Mouse (Mus musculus) heart, embryonic 15.5 days (tissue): ENCODE measurements at regions not wholly inside any gene's neighbourhood (a gene's known extent, or its start where the extent isn't known, plus 50 kb on each side); places are given as distances from the start of the nearest gene placed in this dataset.

Experiments used
- ATAC-seq: fragments of 200-750 bp; cut with Nextera tagmentation; replicated peaks from 2 replicates; pipeline ENCODE4 v1.8.0; 2017; ENCODE audit warnings: low read depth, moderate TSS enrichment; ENCODE audit not compliant: insufficient number of reproducible peaks, insufficient read depth, low FRiP score
- H3K27ac ChIP-seq: fragments of 300-500 bp; sonication (generic); 2 replicates; pipeline ENCODE4 v1.5.1; 2015; ENCODE audit warnings: mild to moderate bottlenecking, inconsistent platforms
- H3K27me3 ChIP-seq: fragments of 300-500 bp; sonication (generic); 2 replicates; pipeline ENCODE4 v1.6.1; 2015; ENCODE audit warnings: inconsistent platforms
- H3K36me3 ChIP-seq: fragments of 300-500 bp; sonication (generic); 2 replicates; pipeline ENCODE4 v1.6.1; 2015; ENCODE audit warnings: mild to moderate bottlenecking, inconsistent platforms
- H3K4me1 ChIP-seq: fragments of 300-500 bp; sonication (generic); replicated peaks from 2 replicates; pipeline ENCODE4 v1.6.1; 2015; ENCODE audit warnings: inconsistent platforms
- H3K4me2 ChIP-seq: fragments of 300-500 bp; sonication (generic); 2 replicates; pipeline ENCODE4 v1.6.1; 2015; ENCODE audit warnings: inconsistent platforms, mild to moderate bottlenecking, moderate library complexity
- H3K4me3 ChIP-seq: fragments of 300-500 bp; sonication (generic); 2 replicates; pipeline ENCODE4 v1.5.1; 2015; ENCODE audit warnings: mild to moderate bottlenecking, inconsistent platforms
- H3K9ac ChIP-seq: fragments of 300-500 bp; sonication (generic); 2 replicates; pipeline ENCODE4 v1.6.1; 2015; ENCODE audit warnings: mild to moderate bottlenecking, inconsistent platforms
- H3K9me3 ChIP-seq: fragments of 300-500 bp; sonication (generic); replicated peaks from 2 replicates; pipeline ENCODE4 v1.6.1; 2016; ENCODE audit warnings: inconsistent platforms
- WGBS: fragments of 180-500 bp; shearing (Covaris S2); methylation state at CpG from one replicate; pipeline ENCODE4 v1.1.7; 2015; ENCODE audit warnings: mixed read lengths; 5-methylcytosine and 5-hydroxymethylcytosine counted together

- Histone ChIP-seq H3K9me3 (no peaks in the 10 kb centered on the region), H3K9ac (no peak overlapping the region), H3K4me2 (no peak overlapping the region), H3K27me3 (no peaks in the 10 kb centered on the region), H3K27ac (no peak overlapping the region), H3K36me3 (no peaks in the 10 kb centered on the region), H3K4me1 (peaks cover 45% of the 10 kb centered on the region), H3K4me3 (no peak overlapping the region)
- WGBS, result 83% methylated on average over 7 of the region's 7 CpGs
- no peak for ATAC-seq
Observed at GRCm38 (mm10) chr14:25375001-25375400, 84.0 kb upstream of the Zmiz1 start.

- ATAC-seq, result no peak
- Histone ChIP-seq H3K27ac (peak overlapping the region; percentile 99), H3K4me3 (peak overlapping the region; percentile 59; the same call in 1 of the 2 replicates), H3K9ac (no peak overlapping the region), H3K27me3 (no peaks in the 10 kb centered on the region), H3K4me2 (peak overlapping the region; percentile 81), H3K4me1 (peaks cover 32% of the 10 kb centered on the region), H3K36me3 (no peaks in the 10 kb centered on the region), H3K9me3 (no peaks in the 10 kb centered on the region)
- 25% methylated on average over 2 of the region's 2 CpGs for WGBS
Observed at GRCm38 (mm10) chr14:25377091-25377490, 81.9 kb upstream of the Zmiz1 start.

- 6% methylated on average over 8 of the region's 8 CpGs for WGBS
- H3K4me1 ChIP-seq, result peaks cover 31% of the 10 kb centered on the region
- H3K27ac ChIP-seq, result peak overlapping the region; percentile 99
Observed at GRCm38 (mm10) chr14:25377554-25377899, 81.5 kb upstream of the Zmiz1 start.

GRCm38 (mm10) chr14:25377900-25378716 lies 80.9 kb upstream of the Zmiz1 start:
- Histone ChIP-seq H3K36me3 (no peaks in the 10 kb centered on the region), H3K4me2 (peak overlapping the region; percentile 81), H3K4me3 (peak overlapping the region; percentile 59), H3K27ac (peak overlapping the region; percentile 99), H3K9me3 (no peaks in the 10 kb centered on the region), H3K27me3 (no peaks in the 10 kb centered on the region), H3K4me1 (peaks cover 35% of the 10 kb centered on the region), H3K9ac (peak overlapping the region; percentile 70)
- peak; percentile 91 for ATAC-seq
- WGBS, result under 1% methylated on average over 49 of the region's 54 CpGs

More at GRCm38 (mm10) chr14:25377554-25377899, 81.5 kb upstream of the Zmiz1 start:
- peak overlapping the region; percentile 70 for H3K9ac ChIP-seq
- no peaks in the 10 kb centered on the region for H3K27me3 ChIP-seq
- ATAC-seq, result peak; percentile 68
- H3K4me3 ChIP-seq, result peak overlapping the region; percentile 59
- H3K36me3 ChIP-seq, result no peaks in the 10 kb centered on the region
- no peaks in the 10 kb centered on the region for H3K9me3 ChIP-seq
- H3K4me2 ChIP-seq, result peak overlapping the region; percentile 81

- H3K27ac ChIP-seq, result peak overlapping the region; percentile 99
- no peaks in the 10 kb centered on the region for H3K27me3 ChIP-seq
- peaks cover 42% of the 10 kb centered on the region for H3K4me1 ChIP-seq
- no peak for ATAC-seq
- no peaks in the 10 kb centered on the region for H3K36me3 ChIP-seq
- H3K4me3 ChIP-seq, result peak overlapping the region; percentile 59
- H3K9me3 ChIP-seq, result no peaks in the 10 kb centered on the region
- 7% methylated on average over 13 of the region's 13 CpGs for WGBS
- H3K4me2 ChIP-seq, result peak overlapping the region; percentile 81
- peak overlapping the region; percentile 70 for H3K9ac ChIP-seq
Observed at GRCm38 (mm10) chr14:25378717-25379224, 80.2 kb upstream of the Zmiz1 start.

GRCm38 (mm10) chr14:25383169-25383824 lies 75.7 kb upstream of the Zmiz1 start:
- H3K4me1 ChIP-seq, result peaks cover 40% of the 10 kb centered on the region

GRCm38 (mm10) chr14:25385644-25386043 lies 73.3 kb upstream of the Zmiz1 start:
- no peak for ATAC-seq
- H3K27ac ChIP-seq, result no peak overlapping the region
- no peaks in the 10 kb centered on the region for H3K36me3 ChIP-seq
- 54% methylated on average over 5 of the region's 5 CpGs for WGBS
- no peak overlapping the region for H3K9ac ChIP-seq
- no peak overlapping the region for H3K4me3 ChIP-seq
- peaks cover 34% of the 10 kb centered on the region for H3K4me1 ChIP-seq
- no peaks in the 10 kb centered on the region for H3K9me3 ChIP-seq
- H3K4me2 ChIP-seq, result no peak overlapping the region
- no peaks in the 10 kb centered on the region for H3K27me3 ChIP-seq

More at GRCm38 (mm10) chr14:25383169-25383824, 75.7 kb upstream of the Zmiz1 start:
- H3K27me3 ChIP-seq, result no peaks in the 10 kb centered on the region
- H3K36me3 ChIP-seq, result no peaks in the 10 kb centered on the region
- peak overlapping the region; percentile 63 for H3K27ac ChIP-seq
- peak; percentile 31; the same call in 1 of the 2 replicates for ATAC-seq
- no peak overlapping the region for H3K4me3 ChIP-seq
- 0 out of 2 replicates have a peak overlapping the region, but pooled peaks have one; percentile 8 for H3K9ac ChIP-seq
- 37% methylated on average over 4 of the region's 4 CpGs for WGBS
- H3K4me2 ChIP-seq, result no peak overlapping the region
- H3K9me3 ChIP-seq, result no peaks in the 10 kb centered on the region

GRCm38 (mm10) chr14:25387780-25388179 lies 71.2 kb upstream of the Zmiz1 start:
- no peak overlapping the region for H3K4me2 ChIP-seq
- H3K4me3 ChIP-seq, result no peak overlapping the region
- H3K27ac ChIP-seq, result no peak overlapping the region
- H3K36me3 ChIP-seq, result no peaks in the 10 kb centered on the region
- H3K9ac ChIP-seq, result no peak overlapping the region
- ATAC-seq, result no peak
- WGBS, result 67% methylated on average over 4 of the region's 4 CpGs
- H3K27me3 ChIP-seq, result no peaks in the 10 kb centered on the region
- peaks cover 22% of the 10 kb centered on the region for H3K4me1 ChIP-seq
- no peaks in the 10 kb centered on the region for H3K9me3 ChIP-seq

GRCm38 (mm10) chr14:25389314-25389713 lies 69.7 kb upstream of the Zmiz1 start:
- Histone ChIP-seq H3K4me1 (peaks cover 9% of the 10 kb centered on the region), H3K27me3 (no peaks in the 10 kb centered on the region), H3K27ac (no peak overlapping the region), H3K9me3 (no peaks in the 10 kb centered on the region), H3K36me3 (no peaks in the 10 kb centered on the region), H3K9ac (no peak overlapping the region), H3K4me3 (no peak overlapping the region), H3K4me2 (no peak overlapping the region)
- WGBS, result 15% methylated on average over 2 of the region's 2 CpGs
- no peak for ATAC-seq

GRCm38 (mm10) chr14:25392412-25392811 lies 66.6 kb upstream of the Zmiz1 start:
- Histone ChIP-seq H3K27me3 (no peaks in the 10 kb centered on the region), H3K4me3 (no peak overlapping the region), H3K9ac (no peak overlapping the region), H3K36me3 (no peaks in the 10 kb centered on the region), H3K4me1 (peaks cover 23% of the 10 kb centered on the region), H3K27ac (no peak overlapping the region), H3K4me2 (no peak overlapping the region), H3K9me3 (no peaks in the 10 kb centered on the region)
- 72% methylated on average over 6 of the region's 6 CpGs for WGBS
- ATAC-seq, result no peak

GRCm38 (mm10) chr14:25392940-25393339 lies 66.0 kb upstream of the Zmiz1 start:
- Histone ChIP-seq H3K4me3 (no peak overlapping the region), H3K4me2 (no peak overlapping the region), H3K9ac (no peak overlapping the region), H3K9me3 (no peaks in the 10 kb centered on the region), H3K4me1 (peaks cover 29% of the 10 kb centered on the region), H3K27me3 (no peaks in the 10 kb centered on the region), H3K27ac (no peak overlapping the region), H3K36me3 (no peaks in the 10 kb centered on the region)
- 79% methylated on average over 6 of the region's 6 CpGs for WGBS
- no peak for ATAC-seq
